Mouse (Mus musculus) induced T-regulatory cell, adult 2 months (primary cell): ENCODE measurements around the gene Suds3.

ENCODE experiments used
- DNase-seq: peaks from one replicate; pipeline ENCODE4 v3.0.0-alpha.2; 2012; ENCODE audit warnings: low read depth

Gene Suds3

GRCm38 (mm10) chr5:117135869-117136268, 20.0 kb upstream of the Suds3 start:
- DNase-seq = peak; percentile 74

- no peak for DNase-seq
Observed at GRCm38 (mm10) chr5:117134889-117135456, 19.1 kb upstream of the Suds3 start.

- peak; percentile 77 for DNase-seq
Observed at GRCm38 (mm10) chr5:117134066-117134888, 18.4 kb upstream of the Suds3 start.

GRCm38 (mm10) chr5:117133446-117134065, 17.6 kb upstream of the Suds3 start:
- DNase-seq = peak; percentile 85

GRCm38 (mm10) chr5:117130726-117131125, 14.8 kb upstream of the Suds3 start:
- DNase-seq = no peak

- DNase-seq = no peak
Observed at GRCm38 (mm10) chr5:117127051-117127450, 11.1 kb upstream of the Suds3 start.

GRCm38 (mm10) chr5:117125482-117126346, 9.8 kb upstream of the Suds3 start:
- peak; percentile 30 for DNase-seq

- DNase-seq = no peak
Observed at GRCm38 (mm10) chr5:117123840-117124239, 7.9 kb upstream of the Suds3 start.

- DNase-seq = no peak
Observed at GRCm38 (mm10) chr5:117123102-117123501, 7.2 kb upstream of the Suds3 start.

- no peak for DNase-seq
Observed at GRCm38 (mm10) chr5:117121657-117122056, 5.7 kb upstream of the Suds3 start.

GRCm38 (mm10) chr5:117120489-117121466, 4.9 kb upstream of the Suds3 start:
- DNase-seq = no peak

GRCm38 (mm10) chr5:117119777-117120488, 4.0 kb upstream of the Suds3 start, which contains the start of gene Taok3:
TSS of gene Taok3 (plus strand) at chr5:117120129.
- peak; percentile 99 for DNase-seq

- DNase-seq = no peak
Observed at GRCm38 (mm10) chr5:117118850-117119249, 2.9 kb upstream of the Suds3 start.

- no peak for DNase-seq
Observed at GRCm38 (mm10) chr5:117118220-117118619, 2.3 kb upstream of the Suds3 start.

- no peak for DNase-seq
Observed at GRCm38 (mm10) chr5:117117716-117118115, 1.8 kb upstream of the Suds3 start.

- no peak for DNase-seq
Observed at GRCm38 (mm10) chr5:117117241-117117640, 1.3 kb upstream of the Suds3 start.

GRCm38 (mm10) chr5:117116660-117117059, 747 bp upstream of the Suds3 start:
- no peak for DNase-seq

- DNase-seq = peak; percentile 65
Observed at GRCm38 (mm10) chr5:117115193-117115767, 633 bp downstream of the Suds3 start.

GRCm38 (mm10) chr5:117114581-117115192, 1.2 kb downstream of the Suds3 start:
- DNase-seq = peak; percentile 78
